Comparison of ENCODE assay signal across 21 mouse cellular contexts in genomic region chr9:109886259-109886658, GRCm38 (mm10). TPM values are rescaled to one million over a fixed set of nuclear protein-coding genes. Genes with fewer than 3 reads are reported as not detected.
A peak's percentile ranks its signal among the peaks of the same experiment; 100 is the strongest.
DNase-seq lines count a peak whose midpoint lies in the region; ATAC-seq and TF ChIP-seq lines count a peak whose summit lies in the region.
"Had no signal": no experiment of that assay in that cellular context is flagged by ENCODE, and none has a peak within 500 bp of the region (broad histone marks: within the 10 kb centered on the region; RNA-seq: fewer than 3 reads in every experiment).

No protein-coding gene starts in this region.

- ATAC-seq in kidney, embryonic 14.5 days (ENCODE audit: low FRiP score, low TSS enrichment), result no peak
- peak; percentile 62 for ATAC-seq in intestine, embryonic 14.5 days (replicated peaks; ENCODE audit: low FRiP score, low TSS enrichment, low read depth)
- peak; percentile 93 for ATAC-seq in intestine, embryonic 16.5 days
- ATAC-seq: activated CD4-positive, CD25-positive, alpha-beta regulatory T cell, adult 4 months; forebrain, embryonic 15.5 days; hindbrain, embryonic 16.5 days; Patski had no signal

- DNase-seq in kidney, adult 2 months, result peak; percentile 47
- DNase-seq in intestine, embryonic 14.5 days (ENCODE audit: low spot score), result no peak
- peak; percentile 48 for DNase-seq in yolk sac, embryonic 10.5 days (ENCODE audit: low spot score)
- no peak for DNase-seq in heart, adult 18-20 months
- DNase-seq: adrenal gland, adult 2 months; cerebellum, adult 11-12 months; cerebellum, adult 9-10 months; cerebellum, postnatal 25 days; gastrocnemius, adult 2 months; gastrocnemius, postnatal 25 days; heart, postnatal 4 days had no signal

- no peak overlapping the region for H3K9ac ChIP-seq in kidney, embryonic 14.5 days (ENCODE audit: low read depth, low read length)
- no peak overlapping the region for H3K9ac ChIP-seq in intestine, embryonic 14.5 days (ENCODE audit: low read length)
- H3K9ac ChIP-seq in intestine, embryonic 16.5 days (ENCODE audit: low read depth, low read length), result no peak overlapping the region
- H3K9ac ChIP-seq: embryonic facial prominence, embryonic 12.5 days; forebrain, embryonic 15.5 days; heart, embryonic 13.5 days; hindbrain, embryonic 12.5 days had no signal

- no peak overlapping the region for H3K4me2 ChIP-seq in kidney, embryonic 14.5 days (replicated peaks; ENCODE audit: low read depth, low read length)
- H3K4me2 ChIP-seq in intestine, embryonic 14.5 days (ENCODE audit: low read length), result no peak overlapping the region
- H3K4me2 ChIP-seq in intestine, embryonic 16.5 days (ENCODE audit: low read depth, low read length), result no peak overlapping the region
- H3K4me2 ChIP-seq: embryonic facial prominence, embryonic 12.5 days; forebrain, embryonic 15.5 days; heart, embryonic 13.5 days; hindbrain, embryonic 12.5 days had no signal

- no peaks in the 10 kb centered on the region for H3K9me3 ChIP-seq in kidney, embryonic 14.5 days (ENCODE audit: control insufficient read depth, low read length)
- H3K9me3 ChIP-seq in intestine, embryonic 14.5 days (ENCODE audit: control insufficient read depth, low read length), result no peaks in the 10 kb centered on the region
- H3K9me3 ChIP-seq in intestine, embryonic 16.5 days (ENCODE audit: control insufficient read depth, low read length), result no peaks in the 10 kb centered on the region
- H3K9me3 ChIP-seq: embryonic facial prominence, embryonic 12.5 days; forebrain, embryonic 15.5 days; heart, embryonic 13.5 days; hindbrain, embryonic 12.5 days had no signal

- H3K4me1 ChIP-seq in kidney, adult 2 months (ENCODE audit: control insufficient read depth, insufficient read depth, low read length), result no peaks in the 10 kb centered on the region; the same call in 1 of the 2 replicates
- 0 out of 2 replicates have a peak, but pooled peaks cover under 1% of the 10 kb centered on the region for H3K4me1 ChIP-seq in kidney, embryonic 14.5 days (ENCODE audit: control insufficient read depth, insufficient read depth, low read length)
- no peaks in the 10 kb centered on the region for H3K4me1 ChIP-seq in intestine, embryonic 14.5 days (replicated peaks; ENCODE audit: control insufficient read depth, insufficient read depth, low read length)
- H3K4me1 ChIP-seq in intestine, embryonic 16.5 days (ENCODE audit: control insufficient read depth, insufficient read depth, low read length), result 0 out of 2 replicates have a peak, but pooled peaks cover 3% of the 10 kb centered on the region
- H3K4me1 ChIP-seq: embryonic facial prominence, embryonic 12.5 days; forebrain, embryonic 15.5 days; hindbrain, embryonic 12.5 days had no signal

- no peaks in the 10 kb centered on the region; the same call in none of the 2 replicates for H3K36me3 ChIP-seq in kidney, adult 2 months (ENCODE audit: control insufficient read depth, insufficient read depth, low read length)
- peaks cover 100% of the 10 kb centered on the region for H3K36me3 ChIP-seq in kidney, embryonic 14.5 days (ENCODE audit: control insufficient read depth, insufficient read depth, low read length)
- H3K36me3 ChIP-seq in intestine, embryonic 14.5 days (ENCODE audit: control insufficient read depth, insufficient read depth, low read length), result peaks cover 100% of the 10 kb centered on the region
- H3K36me3 ChIP-seq in intestine, embryonic 16.5 days (ENCODE audit: control insufficient read depth, insufficient read depth, low read length), result peaks cover 50% of the 10 kb centered on the region

- H3K4me3 ChIP-seq in kidney, adult 2 months (ENCODE audit: insufficient read depth, low read depth, low read length), result no peak overlapping the region
- H3K4me3 ChIP-seq in kidney, embryonic 14.5 days (ENCODE audit: low read length), result no peak overlapping the region
- H3K4me3 ChIP-seq in intestine, embryonic 14.5 days (ENCODE audit: low read depth, low read length), result no peak overlapping the region
- no peak overlapping the region for H3K4me3 ChIP-seq in intestine, embryonic 16.5 days (ENCODE audit: low read length)
- H3K4me3 ChIP-seq: embryonic facial prominence, embryonic 12.5 days; forebrain, embryonic 15.5 days; gastrocnemius, adult 2 months; heart, embryonic 13.5 days; hindbrain, embryonic 12.5 days had no signal

- 49% methylated on average over 4 of the region's 4 CpGs for WGBS in kidney, adult 2 months
- 68% methylated on average over 4 of the region's 4 CpGs for WGBS in kidney, embryonic 14.5 days
- 60% methylated on average over 4 of the region's 4 CpGs for WGBS in intestine, embryonic 14.5 days
- WGBS in intestine, embryonic 16.5 days, result 49% methylated on average over 4 of the region's 4 CpGs

- no peak overlapping the region for H3K27ac ChIP-seq in kidney, adult 2 months (ENCODE audit: insufficient read depth, low read depth, low read length)
- H3K27ac ChIP-seq in kidney, embryonic 14.5 days (ENCODE audit: low read depth, low read length), result no peak overlapping the region
- no peak overlapping the region for H3K27ac ChIP-seq in intestine, embryonic 14.5 days (ENCODE audit: low read depth)
- H3K27ac ChIP-seq in intestine, embryonic 16.5 days (ENCODE audit: low read length), result peak overlapping the region; percentile 71
- H3K27ac ChIP-seq: embryonic facial prominence, embryonic 12.5 days; forebrain, embryonic 15.5 days; gastrocnemius, adult 2 months; heart, embryonic 13.5 days; hindbrain, embryonic 12.5 days had no signal

- TF ChIP-seq CTCF in kidney, adult 2 months (conservative IDR thresholded peaks at IDR 0.05; ENCODE audit: insufficient read depth, insufficient read length, low read depth, low read length), result no peak

- H3K27me3 ChIP-seq in kidney, adult 2 months (replicated peaks; ENCODE audit: control insufficient read depth, insufficient read depth, low read length), result no peaks in the 10 kb centered on the region
- no peaks in the 10 kb centered on the region for H3K27me3 ChIP-seq in kidney, embryonic 14.5 days (ENCODE audit: control insufficient read depth, insufficient read depth, low read length)
- no peaks in the 10 kb centered on the region for H3K27me3 ChIP-seq in intestine, embryonic 14.5 days (replicated peaks; ENCODE audit: control insufficient read depth, insufficient read depth, low read length)
- no peaks in the 10 kb centered on the region for H3K27me3 ChIP-seq in intestine, embryonic 16.5 days (replicated peaks; ENCODE audit: control insufficient read depth, insufficient read depth, low read length)
- H3K27me3 ChIP-seq: CH12.LX; embryonic facial prominence, embryonic 12.5 days; forebrain, embryonic 15.5 days; heart, embryonic 13.5 days; hindbrain, embryonic 12.5 days; Patski had no signal

- no peak for TF ChIP-seq POLR2A in kidney, adult 2 months (IDR thresholded peaks at IDR 0.05; ENCODE audit: low read depth, low read length)

RNA-seq across cellular contexts. Expression of gene Cdc25a, which starts 10.9 kb away (rescaled TPM):
- 3.2 and 4.3 TPM in 2 replicates for polyA plus RNA-seq in kidney, adult 2 months (2012; rRNA removed)
- polyA plus RNA-seq in kidney, embryonic 14.5 days (2014; fragmentation: Nextera tagmentation; extraction: Ambion mirVana), result 21.1 and 31.6 TPM in 2 replicates
- 33.0 and 35.5 TPM in 2 replicates for polyA plus RNA-seq in intestine, embryonic 14.5 days (2014; fragmentation: Nextera tagmentation; extraction: Ambion mirVana)
- 31.2 and 31.3 TPM in 2 replicates for polyA plus RNA-seq in intestine, embryonic 16.5 days (2015; fragmentation: Nextera tagmentation; extraction: Ambion mirVana)
- total RNA-seq in heart, adult 18-20 months (2021), result 1 to 10 TPM; 4.7 to 5.3 TPM

RNA-seq across cellular contexts. Expression of gene Camp, which starts 36.8 kb away (rescaled TPM):
- not detected in 2 replicates for polyA plus RNA-seq in kidney, adult 2 months (2012; rRNA removed)
- 0.27 TPM in 1 of 2 replicates, not detected in the other for polyA plus RNA-seq in kidney, embryonic 14.5 days (2014; fragmentation: Nextera tagmentation; extraction: Ambion mirVana)
- 0.42 and 0.91 TPM in 2 replicates for polyA plus RNA-seq in intestine, embryonic 14.5 days (2014; fragmentation: Nextera tagmentation; extraction: Ambion mirVana)
- 1.9 and 3.5 TPM in 2 replicates for polyA plus RNA-seq in intestine, embryonic 16.5 days (2015; fragmentation: Nextera tagmentation; extraction: Ambion mirVana)
- total RNA-seq in heart, adult 18-20 months (2021), result not detected
- total RNA-seq: CH12.LX; gastrocnemius, adult 2 months; gastrocnemius, postnatal 25 days had no signal
- polyA plus RNA-seq: activated CD4-positive, CD25-positive, alpha-beta regulatory T cell, adult 4 months; adrenal gland, adult 2 months; Patski had no signal

RNA-seq across cellular contexts. Expression of gene Map4, which starts 45.0 kb away (rescaled TPM):
- 99.0 and 107 TPM in 2 replicates for polyA plus RNA-seq in kidney, adult 2 months (2012; rRNA removed)
- polyA plus RNA-seq in kidney, embryonic 14.5 days (2014; fragmentation: Nextera tagmentation; extraction: Ambion mirVana), result 35.1 and 54.6 TPM in 2 replicates
- polyA plus RNA-seq in intestine, embryonic 14.5 days (2014; fragmentation: Nextera tagmentation; extraction: Ambion mirVana), result 60.8 and 67.1 TPM in 2 replicates
- 52.8 and 57.2 TPM in 2 replicates for polyA plus RNA-seq in intestine, embryonic 16.5 days (2015; fragmentation: Nextera tagmentation; extraction: Ambion mirVana)
- total RNA-seq in heart, adult 18-20 months (2021), result 100 to 1,000 TPM; 314 to 326 TPM

RNA-seq across cellular contexts. Expression of gene Nme6, which starts 53.7 kb away (rescaled TPM):
- 36.5 and 38.6 TPM in 2 replicates for polyA plus RNA-seq in kidney, adult 2 months (2012; rRNA removed)
- polyA plus RNA-seq in kidney, embryonic 14.5 days (2014; fragmentation: Nextera tagmentation; extraction: Ambion mirVana), result 88.6 and 102 TPM in 2 replicates
- polyA plus RNA-seq in intestine, embryonic 14.5 days (2014; fragmentation: Nextera tagmentation; extraction: Ambion mirVana), result 85.4 and 87.9 TPM in 2 replicates
- polyA plus RNA-seq in intestine, embryonic 16.5 days (2015; fragmentation: Nextera tagmentation; extraction: Ambion mirVana), result 97.0 and 98.7 TPM in 2 replicates
- 10 to 100 TPM; 23.4 to 25.3 TPM for total RNA-seq in heart, adult 18-20 months (2021)

Comparison
In these comparisons a context has a peak if more than half of its experiments do, and no peak if none do; other contexts are left out.
1. DNase-seq: peak in kidney, adult 2 months (single experiment) and yolk sac, embryonic 10.5 days (single experiment); none in intestine, embryonic 14.5 days (single experiment) and heart, adult 18-20 months (0 of 2).